Mouse (Mus musculus) CD8-positive naive resting alpha-beta T cell, adult 2 months (primary cell): ENCODE measurements at regions not wholly inside any gene's neighbourhood (a gene's known extent, or its start where the extent isn't known, plus 50 kb on each side); places are given as distances from the start of the nearest gene placed in this dataset.

Source experiments
- DNase-seq, 2 experiments: peaks; one replicate each; pipeline ENCODE4 v3.0.0; 2022; ENCODE audit warnings: low read depth in 2 of 2, low spot score in 2 of 2

DNA sequence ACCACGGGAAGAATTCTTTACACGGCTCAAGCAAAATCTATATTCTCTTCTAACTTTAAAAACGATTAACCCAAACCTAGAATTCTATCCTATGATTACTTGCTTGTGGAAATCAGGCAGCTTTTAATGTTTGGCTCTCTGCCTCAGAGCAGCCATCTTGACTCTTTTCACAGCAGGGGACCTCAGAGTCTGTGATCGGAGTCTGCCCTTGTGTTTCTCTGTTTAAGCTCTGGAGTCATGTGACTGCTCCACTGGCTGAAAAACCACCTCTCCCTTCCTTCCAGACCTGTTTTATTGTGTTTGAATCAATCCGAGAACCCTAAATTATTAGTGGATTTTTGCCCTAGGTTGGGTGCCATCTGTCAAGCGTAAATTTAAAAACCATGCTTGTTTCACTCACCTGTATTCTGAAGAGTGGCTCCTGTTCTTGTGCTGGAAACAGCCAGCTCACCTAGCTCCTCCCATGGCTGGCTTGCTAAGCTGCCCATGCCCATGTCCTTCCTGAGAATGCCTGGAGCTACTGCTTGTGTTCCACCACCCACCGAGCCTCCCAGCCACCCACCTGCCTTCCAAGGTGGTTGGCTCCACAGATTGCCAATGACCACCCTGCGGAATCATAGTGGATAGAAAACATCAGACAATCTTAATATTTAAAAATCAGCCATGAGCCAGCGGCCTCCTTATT lies 62.6 kb downstream of the Perp start:
- DNase-seq: no peak

DNA sequence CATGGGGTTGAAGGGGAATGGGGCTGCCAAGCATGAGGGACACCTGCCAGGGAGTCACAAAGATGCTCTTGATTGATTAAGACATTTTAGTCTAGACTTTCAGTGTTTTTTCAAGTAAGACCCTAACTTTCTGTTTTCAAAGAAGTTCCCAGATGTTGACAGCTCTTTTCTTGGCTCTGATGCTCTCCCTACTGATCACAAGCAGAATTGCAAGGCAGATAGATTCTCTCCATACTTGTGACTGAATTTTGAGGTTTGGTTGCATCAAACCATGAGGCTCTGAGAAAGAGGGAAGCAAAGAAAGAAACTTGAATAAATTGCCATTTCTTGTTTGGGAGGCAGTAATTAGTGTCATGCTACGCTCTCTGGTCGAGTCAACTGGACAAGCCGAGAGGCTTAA lies 64.5 kb downstream of the Perp start:
- DNase-seq: no peak

DNA sequence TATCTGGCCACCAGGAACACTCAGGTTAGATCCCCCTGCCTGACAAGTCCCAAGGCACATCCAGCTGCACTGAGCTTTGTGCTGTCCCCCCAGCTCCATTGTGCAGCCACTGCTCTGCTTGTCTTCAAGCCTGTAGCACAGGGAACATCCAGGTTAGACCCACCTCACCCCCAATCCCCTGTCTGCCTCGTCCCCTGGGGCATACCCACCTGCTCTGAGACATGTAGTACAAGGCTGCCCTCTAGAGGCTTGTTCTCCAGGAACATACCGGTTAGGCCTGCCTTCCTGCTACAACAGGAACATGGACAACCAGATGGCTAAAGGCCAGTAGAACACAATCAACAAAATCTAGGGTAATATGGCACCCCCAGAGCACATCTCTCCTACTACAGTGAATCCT lies 66.1 kb downstream of the Perp start:
- peak; percentile 11 to 28 for DNase-seq

DNA sequence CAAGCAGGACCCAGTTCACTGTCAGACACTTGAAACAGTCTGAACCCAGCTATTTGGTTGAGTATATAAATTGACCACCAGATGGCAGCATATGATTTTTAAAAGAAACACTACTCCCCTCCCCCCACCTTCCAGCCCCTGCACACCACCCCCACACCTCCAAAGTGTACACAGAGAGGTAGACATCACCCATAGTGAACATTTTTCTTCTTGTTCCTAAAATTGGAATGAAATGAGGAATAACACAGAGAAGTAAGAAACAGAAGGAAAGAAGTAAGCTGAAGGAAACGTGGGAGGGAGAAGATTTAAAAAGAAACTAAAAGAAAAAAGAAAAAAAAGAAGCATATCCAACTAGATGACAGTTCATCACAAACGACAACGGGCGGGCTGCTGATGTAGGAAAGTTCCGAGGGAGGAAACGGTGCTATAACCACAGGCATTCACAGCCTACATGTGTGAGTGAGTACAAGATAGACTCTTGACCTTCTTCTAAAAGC lies 72.3 kb downstream of the Perp start:
- peak; percentile 34 to 54 for DNase-seq

DNA sequence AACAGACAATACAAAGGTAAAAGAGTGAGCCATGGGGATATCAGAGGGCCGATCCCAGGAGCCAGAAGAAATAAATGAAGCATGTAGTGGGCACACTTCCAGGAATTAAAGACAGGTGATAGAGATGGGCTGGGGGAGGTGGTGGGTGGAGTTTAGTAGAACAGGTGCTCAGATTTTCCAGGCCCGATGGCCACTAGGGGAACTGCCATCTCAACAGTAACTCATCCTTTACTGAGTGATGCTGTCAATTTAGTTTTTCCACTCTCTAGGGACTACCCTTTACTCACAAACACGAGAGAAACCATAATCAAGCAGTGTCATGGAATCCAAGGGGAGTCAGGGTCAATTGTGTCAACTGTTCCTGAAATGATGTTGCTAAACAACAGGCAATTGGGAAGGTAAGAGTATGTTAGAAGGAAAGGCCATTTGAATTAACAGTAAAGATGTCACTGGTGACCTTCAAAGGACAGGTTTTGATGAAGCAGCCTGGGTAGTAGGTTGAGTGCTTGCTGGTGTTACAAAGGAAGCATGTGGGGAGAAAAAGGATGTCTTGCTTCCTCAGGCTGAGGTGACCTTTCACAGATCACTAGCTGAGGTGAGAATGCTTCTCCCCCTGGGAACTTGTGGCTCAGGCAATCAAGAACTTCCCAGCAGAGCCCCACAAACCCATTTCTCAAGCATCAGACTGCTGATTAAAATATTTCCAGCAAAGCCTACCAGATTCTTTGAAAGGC lies 78.4 kb downstream of the Perp start:
- DNase-seq: no peak

DNA sequence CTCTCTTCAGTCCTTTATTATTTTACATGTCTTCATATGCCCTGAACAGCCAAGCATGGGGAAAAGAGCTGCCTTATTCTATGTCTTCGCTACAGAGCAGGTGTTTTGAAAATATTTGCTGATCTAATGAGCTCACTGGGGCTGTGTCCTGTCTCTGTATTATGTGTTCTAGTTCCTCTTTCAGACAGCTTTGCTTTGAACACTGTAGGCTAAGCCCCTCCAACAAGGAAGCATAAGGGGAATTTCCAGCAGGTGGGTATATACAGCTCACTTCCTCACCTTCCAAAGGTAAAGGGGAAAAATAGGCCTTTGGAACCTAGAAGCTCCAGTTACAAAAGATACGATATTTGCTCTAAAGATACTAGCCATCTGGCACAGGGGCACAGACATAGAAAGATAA lies 83.0 kb downstream of the Perp start:
- DNase-seq: no peak

DNA sequence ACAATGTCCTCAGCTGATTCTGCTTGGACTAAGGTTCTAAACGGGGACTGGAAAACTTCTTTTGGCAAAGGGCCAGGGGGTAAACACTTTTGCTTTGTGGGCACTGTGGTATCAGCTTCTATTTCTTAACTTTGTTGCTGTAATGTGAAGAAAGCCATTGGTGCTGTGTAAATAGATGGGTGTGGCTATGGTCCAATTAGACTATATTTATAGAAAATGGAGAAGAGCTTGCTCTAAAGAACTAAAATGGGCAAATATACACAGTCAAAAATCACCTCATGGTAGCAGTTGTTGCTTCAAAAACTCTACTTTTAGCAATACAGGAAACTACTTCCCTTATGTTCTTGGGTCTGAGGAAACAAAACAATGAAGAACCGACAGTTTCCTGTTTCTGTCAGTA lies 84.1 kb downstream of the Tnfaip3 start:
- no peak for DNase-seq

DNA sequence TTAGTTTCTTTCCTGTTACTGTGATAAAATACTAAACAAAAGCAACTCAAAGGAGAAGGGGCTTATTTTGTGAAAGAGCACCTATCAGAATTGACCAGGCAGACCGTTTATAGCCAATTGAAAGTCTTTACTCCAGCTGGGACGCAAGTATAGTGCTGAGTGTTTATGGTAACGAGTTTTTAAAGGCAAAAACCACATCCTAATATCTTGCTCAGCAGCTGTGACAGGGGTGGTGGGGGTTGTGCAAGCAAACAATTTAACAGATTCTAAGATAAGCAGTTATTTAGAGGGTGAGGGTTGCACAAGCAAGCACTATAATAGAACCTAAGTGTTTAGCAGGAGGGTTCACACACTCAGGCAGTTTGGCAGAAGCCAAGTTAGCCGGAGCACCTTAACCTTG lies 74.0 kb downstream of the Tnfaip3 start:
- no peak for DNase-seq

DNA sequence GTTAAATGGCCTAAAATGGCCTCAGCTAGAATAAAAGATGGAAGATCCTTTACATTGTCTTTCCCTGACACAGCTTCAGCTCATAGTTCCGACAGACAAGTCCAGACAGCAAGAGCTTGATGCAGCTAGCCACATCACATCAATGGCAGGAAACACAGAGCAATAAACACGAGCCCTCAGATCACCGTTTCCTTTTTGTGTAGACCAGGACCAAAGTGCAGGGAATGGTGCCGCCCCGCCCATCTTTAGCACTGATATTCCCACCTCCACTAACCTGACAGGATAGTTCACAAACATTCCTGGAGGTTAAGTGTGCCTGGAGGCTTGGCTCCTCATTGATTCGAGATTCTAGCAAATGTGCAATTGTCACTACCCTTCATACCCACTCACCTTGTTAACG lies 73.5 kb downstream of the Tnfaip3 start:
- no peak for DNase-seq

DNA sequence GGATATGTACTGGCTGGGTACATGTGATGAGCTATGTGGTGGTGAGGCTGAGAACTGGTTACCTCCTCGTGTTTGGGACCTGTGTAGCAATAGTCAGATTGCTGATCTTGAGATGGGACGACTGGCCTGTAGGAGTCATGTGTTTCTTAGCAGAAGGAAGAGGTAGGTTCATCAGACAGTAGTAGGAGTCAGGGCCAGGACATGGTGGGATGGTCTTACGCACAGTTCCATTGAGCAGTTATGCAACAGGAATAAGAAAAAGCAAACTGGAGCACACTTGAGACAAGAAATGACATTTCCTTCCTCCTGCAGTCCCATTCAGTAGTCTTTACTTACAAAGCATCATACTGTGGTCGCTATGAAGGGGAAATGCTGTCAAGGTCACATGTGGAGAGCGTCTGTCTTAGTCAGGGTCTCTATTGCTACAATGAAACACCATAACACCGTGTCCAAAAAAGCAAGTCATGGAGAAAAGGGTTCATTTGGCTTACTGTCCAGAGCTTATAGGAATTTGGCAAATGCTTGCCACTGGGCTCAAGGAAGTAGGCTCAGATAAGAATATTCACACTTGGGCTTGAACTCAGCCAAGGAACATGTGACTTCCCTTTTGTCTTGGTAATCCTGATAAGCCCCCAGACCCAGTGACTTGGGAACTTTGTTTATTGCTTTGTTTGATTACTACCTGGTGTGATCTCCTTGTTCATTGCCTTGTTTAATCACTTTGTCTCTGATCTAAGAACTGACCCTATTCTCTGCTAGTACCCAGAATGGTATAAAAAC lies 72.0 kb downstream of the Tnfaip3 start:
- DNase-seq: no peak

DNA sequence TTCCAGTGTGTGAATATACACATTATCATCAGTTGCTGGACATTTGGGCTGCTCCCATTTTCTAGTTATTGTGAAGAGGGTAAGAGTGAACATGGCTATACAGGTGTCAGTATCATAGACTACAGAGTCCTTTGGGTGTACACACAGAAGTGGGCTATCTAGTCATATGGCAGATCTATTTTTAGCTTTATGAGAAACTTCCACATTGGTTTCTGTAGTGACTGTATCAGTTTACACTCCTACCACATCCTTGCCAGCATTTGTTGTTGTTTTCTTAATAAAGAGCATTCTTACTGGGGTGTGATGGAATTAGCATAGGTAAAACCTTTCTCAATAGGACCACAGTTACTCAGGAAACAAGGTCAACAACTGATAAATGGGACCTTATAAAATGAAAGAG lies 68.7 kb downstream of the Tnfaip3 start:
- DNase-seq: no peak
